Mouse (Mus musculus) G1E (cell line): Measurements from ENCODE around the gene Calr.

Source experiments
- CTCF ChIP-seq: IDR thresholded peaks from 2 replicates; pipeline ENCODE4 v1.5.1; 2012; ENCODE audit warnings: low read depth, low read length, inconsistent platforms, mixed read lengths
- GATA1 ChIP-seq: IDR thresholded peaks from 2 replicates; pipeline ENCODE4 v1.6.1; 2012; ENCODE audit warnings: borderline replicate concordance, low read length, inconsistent platforms, mixed read lengths
- GATA2 ChIP-seq: IDR thresholded peaks from 2 replicates; pipeline ENCODE4 v1.6.1; 2012; ENCODE audit warnings: low read depth, low read length, inconsistent platforms, borderline replicate concordance
- POLR2AphosphoS5 ChIP-seq: IDR thresholded peaks from 2 replicates; pipeline ENCODE4 v1.6.1; 2012; ENCODE audit warnings: low read depth, low read length, inconsistent platforms; ENCODE audit not compliant: insufficient replicate concordance
- TAL1 ChIP-seq: conservative IDR thresholded peaks from 2 replicates; pipeline ENCODE4 v1.6.1; 2012; ENCODE audit warnings: low read depth, low read length, inconsistent platforms, mixed read lengths

GRCm38 (mm10) chr8:84815547-84815946, 31.2 kb downstream of the Calr start:
- TF ChIP-seq CTCF (peak; percentile 98), GATA1 (no peak), TAL1 (no peak), POLR2AphosphoS5 (no peak), GATA2 (no peak)
